Mouse (Mus musculus): ENCODE measurements around the gene Lrrk1. TPM values are rescaled to one million over a fixed set of nuclear protein-coding genes. Genes with fewer than 3 reads are reported as not detected.

Lrrk1 gene
- polyA plus RNA-seq, 1 experiment from 2014 or later: 14.2 TPM

DNA sequence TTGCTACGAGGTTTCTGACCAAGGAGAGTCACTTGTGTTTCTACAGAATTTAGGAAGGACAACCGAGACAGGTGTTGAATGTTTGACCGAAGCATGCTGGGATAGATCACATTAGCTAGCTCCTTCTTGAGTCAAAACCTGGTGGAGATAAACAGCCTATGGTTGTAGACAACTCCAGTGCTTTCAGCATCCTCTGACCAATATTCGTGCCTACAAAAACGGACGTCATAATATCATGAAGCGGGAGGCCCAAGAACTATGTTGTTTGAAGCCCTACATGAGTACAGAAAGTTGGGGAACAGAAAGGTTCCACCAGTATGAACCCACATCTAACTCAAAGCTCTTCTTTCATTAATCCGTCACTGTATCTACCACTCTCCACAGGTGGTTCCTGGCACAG, 3.3 kb downstream of the Lrrk1 start:
- H3K4me3 ChIP-seq (replicated peaks): no peak overlapping the region
- no peak overlapping the region for H3K4me2 ChIP-seq
- peaks cover 31% of the 10 kb centered on the region for H3K4me1 ChIP-seq (replicated peaks)
- H3K36me3 ChIP-seq: no peaks in the 10 kb centered on the region; the same call in 1 of the 2 replicates
- WGBS: 93% methylated on average over 8 of the region's 8 CpGs
- no peaks in the 10 kb centered on the region for H3K27me3 ChIP-seq
- H3K9ac ChIP-seq (replicated peaks): no peak overlapping the region
- H3K9me3 ChIP-seq: no peaks in the 10 kb centered on the region
- no peak overlapping the region for H3K27ac ChIP-seq
- ATAC-seq (ENCODE audit: insufficient number of reproducible peaks, insufficient read depth, low FRiP score, low TSS enrichment, low read depth): no peak

DNA sequence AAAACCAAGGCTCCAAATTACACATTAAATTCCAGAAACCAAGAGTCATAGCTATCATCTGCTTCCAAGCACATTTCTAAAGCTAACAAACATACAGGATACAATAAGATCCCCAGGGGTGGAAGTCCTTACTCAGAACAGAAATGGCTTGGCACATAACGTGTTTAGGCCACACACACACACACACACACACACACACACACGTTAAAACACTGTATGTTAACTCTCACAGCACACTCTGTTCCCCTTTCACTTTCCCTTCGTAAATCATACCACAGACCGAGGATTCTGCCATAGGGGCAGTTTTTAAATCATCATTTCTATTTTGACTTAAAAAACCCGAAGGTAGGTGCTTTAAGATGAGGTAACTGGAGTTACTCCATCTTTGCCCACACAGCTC, 3.9 kb downstream of the Lrrk1 start:
- H3K4me2 ChIP-seq: no peak overlapping the region
- no peaks in the 10 kb centered on the region for H3K9me3 ChIP-seq
- 71% methylated on average over 5 of the region's 5 CpGs for WGBS
- no peak overlapping the region for H3K9ac ChIP-seq (replicated peaks)
- ATAC-seq (ENCODE audit: insufficient number of reproducible peaks, insufficient read depth, low FRiP score, low TSS enrichment, low read depth): no peak
- no peaks in the 10 kb centered on the region; the same call in 1 of the 2 replicates for H3K36me3 ChIP-seq
- H3K4me3 ChIP-seq (replicated peaks): no peak overlapping the region
- no peak overlapping the region for H3K27ac ChIP-seq
- no peaks in the 10 kb centered on the region for H3K27me3 ChIP-seq
- H3K4me1 ChIP-seq (replicated peaks): peaks cover 31% of the 10 kb centered on the region

DNA sequence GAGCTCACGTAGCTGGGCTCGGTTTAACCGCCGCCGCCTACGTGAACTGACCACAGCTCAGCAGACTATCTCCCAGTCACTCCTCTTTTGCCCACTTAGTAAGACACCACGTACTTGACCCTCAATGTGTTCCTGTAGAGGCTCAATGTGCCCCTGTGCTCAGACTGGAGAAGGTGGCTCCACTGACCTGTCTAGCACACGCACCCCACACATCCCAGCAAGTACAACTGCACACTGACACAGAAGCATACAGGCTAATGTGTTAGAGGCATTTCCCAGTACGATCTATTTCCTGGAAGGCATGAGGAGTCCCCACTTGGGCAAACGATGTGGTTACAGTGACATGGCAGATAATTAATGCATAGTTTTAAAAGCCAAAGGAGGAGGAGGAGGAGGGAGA, 11.6 kb downstream of the Lrrk1 start:
- 0 out of 2 replicates have a peak, but pooled peaks cover 2% of the 10 kb centered on the region for H3K9me3 ChIP-seq
- no peaks in the 10 kb centered on the region; the same call in 1 of the 2 replicates for H3K36me3 ChIP-seq
- no peaks in the 10 kb centered on the region for H3K4me1 ChIP-seq (replicated peaks)
- no peaks in the 10 kb centered on the region for H3K27me3 ChIP-seq
- no peak overlapping the region for H3K4me2 ChIP-seq
- H3K9ac ChIP-seq (replicated peaks): no peak overlapping the region
- WGBS: 79% methylated on average over 10 of the region's 10 CpGs
- no peak for ATAC-seq (ENCODE audit: insufficient number of reproducible peaks, insufficient read depth, low FRiP score, low TSS enrichment, low read depth)
- no peak overlapping the region for H3K4me3 ChIP-seq (replicated peaks)
- no peak overlapping the region for H3K27ac ChIP-seq

DNA sequence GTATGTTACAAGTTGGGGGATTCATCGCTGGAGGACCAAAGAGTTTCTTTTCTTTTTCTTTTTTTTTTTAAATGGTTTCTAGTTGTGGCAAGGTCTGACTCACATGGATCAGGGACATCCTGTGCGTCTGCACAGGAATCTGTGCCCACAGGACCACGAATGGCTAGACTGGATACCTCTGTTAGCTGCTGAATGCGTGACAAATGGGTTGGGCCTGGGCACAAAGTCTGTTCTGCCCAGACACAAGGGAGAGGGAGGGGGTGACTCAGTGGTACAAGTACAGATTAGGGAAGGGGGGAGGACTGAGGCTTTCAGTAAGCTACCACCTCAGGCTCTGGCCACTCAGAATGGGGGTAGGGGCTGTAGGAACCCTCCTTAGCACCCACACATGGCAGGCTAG, 12.4 kb downstream of the Lrrk1 start:
- H3K36me3 ChIP-seq: no peaks in the 10 kb centered on the region; the same call in 1 of the 2 replicates
- no peak overlapping the region for H3K4me3 ChIP-seq (replicated peaks)
- ATAC-seq (ENCODE audit: insufficient number of reproducible peaks, insufficient read depth, low FRiP score, low TSS enrichment, low read depth): no peak
- 93% methylated on average over 4 of the region's 4 CpGs for WGBS
- no peaks in the 10 kb centered on the region for H3K4me1 ChIP-seq (replicated peaks)
- H3K27me3 ChIP-seq: no peaks in the 10 kb centered on the region
- no peak overlapping the region for H3K4me2 ChIP-seq
- H3K9me3 ChIP-seq: 0 out of 2 replicates have a peak, but pooled peaks cover 2% of the 10 kb centered on the region
- no peak overlapping the region for H3K9ac ChIP-seq (replicated peaks)
- H3K27ac ChIP-seq: no peak overlapping the region

DNA sequence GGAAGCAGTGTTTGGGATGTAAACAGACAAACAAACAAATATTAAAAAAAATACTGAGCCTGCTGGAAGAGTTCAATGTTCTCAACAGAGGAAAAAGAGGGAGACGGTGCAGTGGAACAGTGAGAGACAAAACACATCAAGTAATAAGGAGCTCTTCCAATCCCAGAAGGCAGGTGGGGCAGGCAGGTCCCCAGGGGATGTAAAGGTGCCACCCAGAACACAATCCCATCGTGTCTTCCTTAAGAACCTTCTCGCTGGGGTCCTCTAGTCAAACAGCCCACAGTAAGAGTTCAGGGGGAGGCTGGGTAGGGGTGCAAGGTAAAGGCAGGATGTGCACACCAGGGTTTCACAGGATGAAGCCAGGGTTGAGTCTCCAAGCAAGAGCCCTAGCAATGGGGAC, 14.8 kb downstream of the Lrrk1 start:
- Histone ChIP-seq H3K9ac (replicated peaks) (no peak overlapping the region), H3K4me2 (no peak overlapping the region), H3K4me3 (replicated peaks) (no peak overlapping the region), H3K27me3 (no peaks in the 10 kb centered on the region), H3K9me3 (0 out of 2 replicates have a peak, but pooled peaks cover 2% of the 10 kb centered on the region), H3K4me1 (replicated peaks) (peaks cover 6% of the 10 kb centered on the region), H3K36me3 (no peaks in the 10 kb centered on the region), H3K27ac (no peak overlapping the region)
- 84% methylated on average over 3 of the region's 3 CpGs for WGBS
- ATAC-seq (ENCODE audit: insufficient number of reproducible peaks, insufficient read depth, low FRiP score, low TSS enrichment, low read depth): no peak

DNA sequence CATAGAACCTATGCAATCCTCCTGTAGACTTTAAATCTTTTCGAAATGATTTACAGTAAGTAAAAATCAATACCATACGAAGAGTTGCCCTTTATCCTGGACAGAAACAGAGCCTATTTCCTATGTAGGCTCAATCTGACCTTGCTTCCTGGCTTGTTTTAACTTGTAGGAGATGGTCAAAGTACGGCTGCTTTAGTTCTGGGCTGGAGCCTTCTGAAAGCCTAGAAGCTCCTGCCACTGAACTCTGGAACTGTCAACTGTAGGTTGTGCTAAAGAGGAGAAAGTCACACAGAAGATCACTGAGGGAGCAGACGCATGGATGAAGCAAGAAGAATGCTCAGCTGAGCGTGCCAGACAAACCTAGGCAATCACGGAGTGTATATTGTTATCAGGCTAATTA, 17.2 kb downstream of the Lrrk1 start:
- Histone ChIP-seq H3K27me3 (no peaks in the 10 kb centered on the region), H3K27ac (no peak overlapping the region), H3K36me3 (no peaks in the 10 kb centered on the region), H3K9me3 (0 out of 2 replicates have a peak, but pooled peaks cover 2% of the 10 kb centered on the region), H3K9ac (replicated peaks) (no peak overlapping the region), H3K4me2 (no peak overlapping the region), H3K4me3 (replicated peaks) (no peak overlapping the region), H3K4me1 (replicated peaks) (peaks cover 6% of the 10 kb centered on the region)
- ATAC-seq (ENCODE audit: insufficient number of reproducible peaks, insufficient read depth, low FRiP score, low TSS enrichment, low read depth): no peak
- whole genome bisulfite sequencing: 88% methylated on average over 6 of the region's 6 CpGs

DNA sequence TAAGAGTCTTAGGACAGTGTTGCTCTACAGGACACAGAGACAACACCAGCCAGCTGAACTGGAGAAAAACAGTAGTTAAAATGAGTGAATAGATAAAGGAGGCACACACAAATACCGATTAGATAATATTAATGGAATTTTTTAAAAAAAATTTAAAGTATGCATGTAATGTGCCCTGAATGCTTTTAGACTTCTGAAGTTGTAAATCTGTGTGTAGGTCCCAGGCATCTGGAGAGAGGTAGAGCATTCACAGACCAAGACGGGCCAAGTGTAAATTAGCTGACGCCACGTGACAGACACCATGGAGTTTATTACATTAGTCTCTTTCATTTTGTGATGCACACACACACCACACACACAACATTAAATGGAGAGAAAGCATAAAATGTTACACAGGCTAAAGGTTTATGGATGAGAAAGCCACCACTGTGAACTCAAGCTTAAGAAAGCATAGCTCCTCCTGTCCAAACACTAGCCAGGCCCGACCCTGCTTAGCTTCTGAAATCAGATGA, 18.2 kb downstream of the Lrrk1 start:
- Histone ChIP-seq H3K4me3 (replicated peaks) (no peak overlapping the region), H3K27ac (peak overlapping the region; percentile 41; the same call in 1 of the 2 replicates), H3K4me2 (no peak overlapping the region), H3K27me3 (no peaks in the 10 kb centered on the region), H3K36me3 (no peaks in the 10 kb centered on the region), H3K9me3 (0 out of 2 replicates have a peak, but pooled peaks cover 2% of the 10 kb centered on the region), H3K4me1 (replicated peaks) (peaks cover 6% of the 10 kb centered on the region), H3K9ac (replicated peaks) (no peak overlapping the region)
- WGBS: 58% methylated on average over 5 of the region's 5 CpGs
- no peak for ATAC-seq (ENCODE audit: insufficient number of reproducible peaks, insufficient read depth, low FRiP score, low TSS enrichment, low read depth)

DNA sequence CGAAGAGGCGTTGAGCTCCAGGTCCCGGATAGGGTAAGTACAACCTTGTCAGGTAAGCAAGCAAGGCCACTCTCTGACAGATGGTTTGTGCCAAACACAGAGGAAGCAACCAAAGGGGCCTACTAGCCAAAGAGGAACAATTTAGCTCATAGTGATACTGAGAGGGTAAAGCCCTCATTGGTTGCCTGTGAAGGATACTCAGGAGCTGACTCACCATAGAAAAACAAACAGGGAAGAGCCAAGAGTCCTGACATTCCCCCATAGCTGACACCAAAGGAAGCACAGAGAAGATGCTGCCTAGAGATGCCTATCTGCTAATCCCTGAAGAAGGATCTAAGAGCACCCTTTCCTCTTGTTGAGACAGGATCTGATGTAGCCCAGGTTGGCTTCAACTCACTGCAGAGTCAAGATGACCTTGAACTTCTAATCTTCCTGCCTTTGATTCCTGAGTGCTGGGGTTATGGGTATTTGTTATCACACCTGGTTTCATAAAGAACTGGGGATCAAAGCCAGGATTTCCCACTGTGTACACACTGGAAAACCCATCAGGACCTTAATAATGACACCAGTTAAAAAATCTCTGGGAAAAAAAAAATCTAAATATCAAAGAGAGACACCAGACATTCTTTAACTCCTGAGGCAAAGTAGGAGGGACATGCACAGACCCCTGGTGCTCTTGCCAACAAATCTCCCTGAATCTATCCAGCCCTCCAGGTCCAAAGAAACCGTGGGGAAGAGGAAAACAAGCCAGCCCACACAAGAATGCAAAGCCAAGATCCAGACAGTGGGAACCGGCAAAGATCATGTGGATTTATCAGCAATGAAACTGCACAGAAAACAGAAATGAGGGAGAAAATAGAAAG, 18.8 kb downstream of the Lrrk1 start:
- Histone ChIP-seq H3K4me2 (no peak overlapping the region), H3K27ac (0 out of 2 replicates have a peak overlapping the region, but pooled peaks have one; percentile 41), H3K36me3 (no peaks in the 10 kb centered on the region; the same call in 1 of the 2 replicates), H3K9me3 (0 out of 2 replicates have a peak, but pooled peaks cover 2% of the 10 kb centered on the region), H3K27me3 (no peaks in the 10 kb centered on the region), H3K4me1 (replicated peaks) (peaks cover 6% of the 10 kb centered on the region), H3K9ac (replicated peaks) (no peak overlapping the region), H3K4me3 (replicated peaks) (no peak overlapping the region)
- WGBS: 69% methylated on average over 5 of the region's 5 CpGs
- no peak for ATAC-seq (ENCODE audit: insufficient number of reproducible peaks, insufficient read depth, low FRiP score, low TSS enrichment, low read depth)

DNA sequence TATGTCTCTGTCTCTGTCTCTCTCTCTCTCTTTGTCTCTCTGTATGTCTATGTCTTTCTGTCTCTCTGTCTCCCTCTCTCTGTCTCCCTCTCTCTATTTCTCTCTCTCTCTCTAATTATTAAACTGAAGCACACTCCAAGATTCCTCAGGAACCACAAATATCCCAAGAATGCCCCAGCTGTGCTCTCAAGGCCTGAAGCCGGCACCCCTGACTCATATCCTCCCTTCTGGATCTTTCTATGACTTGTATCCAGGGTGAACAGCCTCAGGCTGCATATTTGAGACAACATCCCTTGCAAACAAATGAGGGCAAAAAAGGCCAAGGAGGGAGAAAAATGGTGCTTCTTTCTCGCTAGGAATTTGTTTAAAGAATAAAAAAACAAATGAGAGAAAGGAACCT, 22.2 kb downstream of the Lrrk1 start, which contains the start of gene Gm10974:
Gene Gm10974 (plus strand): TSS at position 2 of the 400 bp plus-strand sequence.
- ATAC-seq (ENCODE audit: insufficient number of reproducible peaks, insufficient read depth, low FRiP score, low TSS enrichment, low read depth): no peak
- WGBS: 49% methylated on average over 2 of the region's 2 CpGs
- Histone ChIP-seq H3K4me1 (replicated peaks) (peaks cover 6% of the 10 kb centered on the region), H3K36me3 (no peaks in the 10 kb centered on the region; the same call in 1 of the 2 replicates), H3K9ac (replicated peaks) (no peak within 1 kb of the TSS), H3K27ac (no peak within 1 kb of the TSS), H3K4me3 (replicated peaks) (no peak within 1 kb of the TSS), H3K9me3 (peaks cover 14% of the 10 kb centered on the region; the same call in 1 of the 2 replicates), H3K27me3 (no peaks in the 10 kb centered on the region), H3K4me2 (no peak within 1 kb of the TSS)

DNA sequence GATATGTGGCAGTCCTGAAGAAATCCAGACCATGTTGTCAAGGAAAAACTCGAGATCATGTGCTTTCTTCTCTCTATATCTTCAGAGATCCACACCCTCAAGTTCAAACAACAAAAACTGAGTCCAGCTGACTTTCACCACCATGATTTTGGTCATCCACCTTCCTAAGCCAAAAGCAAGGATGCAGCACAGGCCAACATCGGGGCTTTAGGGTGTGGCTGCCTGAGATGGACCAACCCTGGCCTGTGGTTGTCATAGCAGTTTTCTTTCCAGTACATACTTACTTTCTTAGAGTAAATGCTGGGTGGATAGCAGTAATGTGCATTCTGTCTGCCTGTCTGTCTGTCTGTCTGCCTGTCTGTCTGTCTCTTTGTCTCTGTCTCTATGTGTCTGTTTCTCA, 22.7 kb downstream of the Lrrk1 start:
- Histone ChIP-seq H3K4me3 (replicated peaks) (no peak overlapping the region), H3K27ac (no peak overlapping the region), H3K27me3 (no peaks in the 10 kb centered on the region), H3K36me3 (peaks cover 2% of the 10 kb centered on the region; the same call in 1 of the 2 replicates), H3K4me2 (no peak overlapping the region), H3K9ac (replicated peaks) (no peak overlapping the region), H3K9me3 (peaks cover 17% of the 10 kb centered on the region; the same call in 1 of the 2 replicates), H3K4me1 (replicated peaks) (peaks cover 6% of the 10 kb centered on the region)
- 80% methylated on average over 2 of the region's 2 CpGs for WGBS
- ATAC-seq (ENCODE audit: insufficient number of reproducible peaks, insufficient read depth, low FRiP score, low TSS enrichment, low read depth): no peak

DNA sequence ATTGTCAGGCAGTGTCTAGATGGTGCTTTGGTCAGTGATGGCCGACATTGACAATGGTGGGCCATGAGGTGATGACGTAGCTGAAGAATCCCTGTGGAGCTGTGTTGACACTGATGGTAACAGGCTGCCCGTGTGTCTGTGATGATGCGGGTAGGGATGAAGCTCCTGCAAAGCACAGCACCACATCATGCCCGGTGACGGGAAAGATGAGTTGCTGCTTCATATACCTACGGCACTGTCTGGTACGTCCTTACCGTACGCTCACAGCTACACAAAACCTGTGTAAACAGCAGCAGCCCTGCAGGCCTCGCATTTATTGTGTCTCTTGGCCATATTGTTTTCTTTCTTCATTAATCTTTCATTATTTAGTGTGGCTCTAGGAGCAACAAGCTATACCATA, 23.7 kb downstream of the Lrrk1 start:
- no peaks in the 10 kb centered on the region for H3K27me3 ChIP-seq
- H3K4me3 ChIP-seq (replicated peaks): no peak overlapping the region
- H3K4me2 ChIP-seq: no peak overlapping the region
- no peak overlapping the region for H3K9ac ChIP-seq (replicated peaks)
- peaks cover 3% of the 10 kb centered on the region; the same call in 1 of the 2 replicates for H3K36me3 ChIP-seq
- no peak overlapping the region for H3K27ac ChIP-seq
- H3K4me1 ChIP-seq (replicated peaks): no peaks in the 10 kb centered on the region
- ATAC-seq (ENCODE audit: insufficient number of reproducible peaks, insufficient read depth, low FRiP score, low TSS enrichment, low read depth): no peak
- H3K9me3 ChIP-seq: peaks cover 17% of the 10 kb centered on the region; the same call in 1 of the 2 replicates
- WGBS: 94% methylated on average over 11 of the region's 11 CpGs

Measured in limb, embryonic 12.5 days (tissue).